Mouse (Mus musculus): Measurements from ENCODE around the gene Pcca. TPM values are rescaled to one million over a fixed set of nuclear protein-coding genes. Genes with fewer than 3 reads are reported as not detected.

Gene Pcca
- polyA plus RNA-seq, 1 experiment from 2014 or later: 31.2 TPM

DNA sequence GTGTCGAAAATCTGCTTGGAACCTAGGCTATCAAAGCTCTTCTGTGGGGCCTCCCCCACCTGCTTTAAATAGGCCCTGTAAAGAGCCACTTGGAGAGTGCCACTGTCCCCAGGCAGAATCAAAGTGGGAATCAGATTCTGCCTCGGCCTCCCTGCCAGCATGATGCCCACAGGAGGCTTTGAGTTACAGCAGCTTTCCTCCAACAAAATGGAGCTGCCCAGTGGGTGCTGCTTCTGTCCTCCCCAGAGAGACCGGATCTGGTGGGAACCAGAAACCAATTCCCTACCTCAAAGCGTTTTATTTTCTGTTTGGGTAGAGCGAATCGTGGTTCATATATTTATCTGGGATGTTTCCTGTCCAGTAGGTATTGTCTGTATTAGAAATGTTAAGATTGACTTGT, 341.5 kb downstream of the Pcca start:
- no peaks in the 10 kb centered on the region for H3K9me3 ChIP-seq (ENCODE audit: control insufficient read depth, low read length)
- no peak overlapping the region for H3K27ac ChIP-seq (ENCODE audit: low read depth, low read length)
- no peak overlapping the region for H3K4me2 ChIP-seq
- no peak overlapping the region for H3K9ac ChIP-seq (ENCODE audit: low read length)
- no peaks in the 10 kb centered on the region for H3K36me3 ChIP-seq (ENCODE audit: control insufficient read depth, insufficient read depth, low read length)
- no peaks in the 10 kb centered on the region for H3K27me3 ChIP-seq (ENCODE audit: control insufficient read depth, insufficient read depth, low read length)
- ATAC-seq (ENCODE audit: low FRiP score) (peak; percentile 34; the same call in 1 of the 2 replicates), DNase-seq (ENCODE audit: low spot score, missing footprints) (peak; percentile 90)
- H3K4me3 ChIP-seq (ENCODE audit: low read depth, low read length): no peak overlapping the region
- H3K4me1 ChIP-seq (ENCODE audit: control insufficient read depth, insufficient read depth, low read length): no peaks in the 10 kb centered on the region; the same call in 1 of the 2 replicates
- 38% methylated on average over 6 of the region's 6 CpGs for WGBS

DNA sequence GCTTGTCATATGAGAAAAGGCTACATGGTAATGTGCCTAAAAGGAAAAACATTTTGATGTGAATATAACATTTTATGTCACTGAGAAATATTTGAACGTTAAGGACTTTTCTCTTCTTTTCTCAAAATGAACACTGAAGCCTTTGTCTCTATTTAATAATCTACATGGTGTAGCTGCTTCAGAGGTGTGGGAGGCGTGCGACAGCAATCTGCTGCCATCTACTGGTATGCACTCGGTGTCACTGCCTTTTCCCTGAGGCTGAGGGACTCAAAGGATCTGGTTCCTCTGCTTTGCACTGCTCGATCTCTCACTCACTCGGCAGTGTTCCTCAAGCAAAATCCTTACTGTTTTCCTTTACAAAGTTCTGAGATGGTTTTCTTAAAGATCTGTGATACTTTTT, 342.0 kb downstream of the Pcca start:
- peak; percentile 94 for DNase-seq (ENCODE audit: low spot score, missing footprints)
- H3K4me2 ChIP-seq: no peak overlapping the region
- no peak overlapping the region for H3K4me3 ChIP-seq (ENCODE audit: low read depth, low read length)
- WGBS: under 1% methylated on average over 6 of the region's 6 CpGs
- peak; percentile 92 for ATAC-seq (ENCODE audit: low FRiP score)
- no peaks in the 10 kb centered on the region; the same call in 1 of the 2 replicates for H3K4me1 ChIP-seq (ENCODE audit: control insufficient read depth, insufficient read depth, low read length)
- H3K27ac ChIP-seq (ENCODE audit: low read depth, low read length): no peak overlapping the region
- H3K9me3 ChIP-seq (ENCODE audit: control insufficient read depth, low read length): no peaks in the 10 kb centered on the region
- H3K36me3 ChIP-seq (ENCODE audit: control insufficient read depth, insufficient read depth, low read length): no peaks in the 10 kb centered on the region
- H3K9ac ChIP-seq (ENCODE audit: low read length): no peak overlapping the region
- no peaks in the 10 kb centered on the region for H3K27me3 ChIP-seq (ENCODE audit: control insufficient read depth, insufficient read depth, low read length)

DNA sequence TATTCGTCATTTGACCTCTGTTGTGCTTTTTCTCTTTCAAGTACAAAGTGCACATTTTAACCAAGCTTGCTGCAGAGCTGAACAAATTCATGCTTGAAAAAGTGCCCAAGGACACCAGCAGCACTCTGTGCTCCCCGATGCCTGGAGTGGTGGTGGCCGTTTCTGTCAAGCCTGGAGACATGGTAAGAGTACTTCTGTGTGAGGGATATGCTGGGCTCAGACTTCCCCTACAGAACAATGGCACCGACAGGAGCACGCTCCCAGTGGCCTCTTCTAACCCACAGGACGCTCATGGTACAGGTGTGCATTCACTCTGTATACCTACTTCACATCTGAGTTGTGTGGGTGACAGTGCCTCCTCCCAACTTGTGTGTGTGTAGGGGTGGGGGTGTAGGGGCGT, 342.6 kb downstream of the Pcca start:
- Histone ChIP-seq H3K27ac (ENCODE audit: low read depth, low read length) (no peak overlapping the region), H3K36me3 (ENCODE audit: control insufficient read depth, insufficient read depth, low read length) (no peaks in the 10 kb centered on the region), H3K4me1 (ENCODE audit: control insufficient read depth, insufficient read depth, low read length) (peaks cover 1% of the 10 kb centered on the region; the same call in 1 of the 2 replicates), H3K9me3 (ENCODE audit: control insufficient read depth, low read length) (no peaks in the 10 kb centered on the region), H3K4me3 (ENCODE audit: low read depth, low read length) (no peak overlapping the region), H3K9ac (ENCODE audit: low read length) (no peak overlapping the region), H3K4me2 (no peak overlapping the region), H3K27me3 (ENCODE audit: control insufficient read depth, insufficient read depth, low read length) (no peaks in the 10 kb centered on the region)
- ATAC-seq (ENCODE audit: low FRiP score) (no peak), DNase-seq (ENCODE audit: low spot score, missing footprints) (no peak)
- WGBS: 69% methylated on average over 7 of the region's 7 CpGs

DNA sequence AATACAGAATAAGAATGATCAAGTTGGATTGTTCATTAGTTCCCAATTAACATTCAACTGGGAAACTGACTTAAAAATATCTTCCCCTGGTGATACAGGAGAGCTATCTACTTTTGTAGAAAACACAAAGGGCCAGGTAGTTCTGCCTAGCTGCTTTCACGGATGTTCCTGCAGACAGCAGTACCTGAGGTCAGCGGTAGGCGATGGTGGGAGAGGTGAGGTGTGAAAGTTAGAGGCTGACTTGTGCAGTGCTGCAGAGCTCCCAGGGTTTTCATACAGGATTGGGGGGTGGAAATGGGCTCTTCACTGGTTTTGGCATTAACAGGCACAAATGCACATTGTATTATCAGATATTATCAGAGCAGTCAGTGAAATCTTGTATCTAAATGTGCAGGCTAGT, 343.7 kb downstream of the Pcca start:
- Histone ChIP-seq H3K9ac (ENCODE audit: low read length) (no peak overlapping the region), H3K4me2 (no peak overlapping the region), H3K9me3 (ENCODE audit: control insufficient read depth, low read length) (no peaks in the 10 kb centered on the region), H3K4me1 (ENCODE audit: control insufficient read depth, insufficient read depth, low read length) (peaks cover 9% of the 10 kb centered on the region; the same call in 1 of the 2 replicates), H3K27me3 (ENCODE audit: control insufficient read depth, insufficient read depth, low read length) (no peaks in the 10 kb centered on the region), H3K27ac (ENCODE audit: low read depth, low read length) (no peak overlapping the region), H3K36me3 (ENCODE audit: control insufficient read depth, insufficient read depth, low read length) (no peaks in the 10 kb centered on the region), H3K4me3 (ENCODE audit: low read depth, low read length) (no peak overlapping the region)
- DNase-seq (ENCODE audit: low spot score, missing footprints): no peak
- WGBS: 83% methylated on average over 3 of the region's 3 CpGs
- ATAC-seq (ENCODE audit: low FRiP score): no peak

DNA sequence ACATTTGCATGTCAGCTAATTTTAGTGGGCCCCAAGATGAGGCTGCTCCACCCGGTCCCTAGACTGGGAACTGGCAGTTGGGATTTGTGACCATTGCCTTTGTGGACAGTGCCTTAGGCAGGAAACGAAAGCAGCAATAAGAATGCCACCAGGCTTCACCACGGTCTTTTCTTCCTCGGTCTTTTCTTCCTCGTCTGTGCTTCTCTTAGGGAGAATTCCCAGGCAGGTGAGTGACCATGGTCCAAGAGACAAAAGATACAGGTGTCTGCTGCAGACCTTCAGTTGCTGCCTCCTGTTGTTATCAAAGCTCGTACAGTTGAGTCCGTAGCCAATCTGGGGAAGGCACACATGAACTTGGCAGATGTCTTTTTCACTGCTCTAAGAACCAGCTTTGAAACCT, 346.2 kb downstream of the Pcca start:
- Histone ChIP-seq H3K27ac (ENCODE audit: low read depth, low read length) (no peak overlapping the region), H3K4me1 (ENCODE audit: control insufficient read depth, insufficient read depth, low read length) (peaks cover 21% of the 10 kb centered on the region), H3K4me2 (no peak overlapping the region), H3K27me3 (ENCODE audit: control insufficient read depth, insufficient read depth, low read length) (no peaks in the 10 kb centered on the region), H3K4me3 (ENCODE audit: low read depth, low read length) (no peak overlapping the region), H3K9ac (ENCODE audit: low read length) (no peak overlapping the region), H3K9me3 (ENCODE audit: control insufficient read depth, low read length) (no peaks in the 10 kb centered on the region), H3K36me3 (ENCODE audit: control insufficient read depth, insufficient read depth, low read length) (no peaks in the 10 kb centered on the region)
- ATAC-seq (ENCODE audit: low FRiP score) (no peak), DNase-seq (ENCODE audit: low spot score, missing footprints) (no peak)
- WGBS: 80% methylated on average over 7 of the region's 7 CpGs

DNA sequence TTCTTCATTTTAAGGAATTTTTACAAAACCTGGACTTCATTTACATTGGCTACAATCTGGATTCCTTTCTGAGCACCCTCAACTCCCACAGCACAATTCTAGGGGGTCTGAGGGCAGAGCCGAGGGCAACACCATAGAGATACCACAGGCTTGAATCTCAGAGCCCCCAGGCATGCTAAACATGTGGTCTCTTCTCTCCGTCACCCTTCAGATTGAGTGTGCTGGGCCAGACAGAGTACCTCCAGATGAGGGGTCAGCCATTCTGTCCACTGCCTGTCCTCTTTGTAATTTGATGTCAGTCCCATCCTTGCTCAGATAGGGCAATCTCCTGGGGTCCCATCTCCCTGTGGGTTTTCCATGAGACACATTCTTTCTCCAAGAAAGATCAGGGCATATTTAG, 347.6 kb downstream of the Pcca start:
- Histone ChIP-seq H3K4me2 (no peak overlapping the region), H3K36me3 (ENCODE audit: control insufficient read depth, insufficient read depth, low read length) (no peaks in the 10 kb centered on the region), H3K4me3 (ENCODE audit: low read depth, low read length) (no peak overlapping the region), H3K9me3 (ENCODE audit: control insufficient read depth, low read length) (no peaks in the 10 kb centered on the region), H3K27ac (ENCODE audit: low read depth, low read length) (no peak overlapping the region), H3K4me1 (ENCODE audit: control insufficient read depth, insufficient read depth, low read length) (peaks cover 21% of the 10 kb centered on the region), H3K27me3 (ENCODE audit: control insufficient read depth, insufficient read depth, low read length) (no peaks in the 10 kb centered on the region), H3K9ac (ENCODE audit: low read length) (no peak overlapping the region)
- WGBS: 51% methylated on average over 2 of the region's 2 CpGs
- ATAC-seq (ENCODE audit: low FRiP score): peak; percentile 12; the same call in 1 of the 2 replicates
- no peak for DNase-seq (ENCODE audit: low spot score, missing footprints)

DNA sequence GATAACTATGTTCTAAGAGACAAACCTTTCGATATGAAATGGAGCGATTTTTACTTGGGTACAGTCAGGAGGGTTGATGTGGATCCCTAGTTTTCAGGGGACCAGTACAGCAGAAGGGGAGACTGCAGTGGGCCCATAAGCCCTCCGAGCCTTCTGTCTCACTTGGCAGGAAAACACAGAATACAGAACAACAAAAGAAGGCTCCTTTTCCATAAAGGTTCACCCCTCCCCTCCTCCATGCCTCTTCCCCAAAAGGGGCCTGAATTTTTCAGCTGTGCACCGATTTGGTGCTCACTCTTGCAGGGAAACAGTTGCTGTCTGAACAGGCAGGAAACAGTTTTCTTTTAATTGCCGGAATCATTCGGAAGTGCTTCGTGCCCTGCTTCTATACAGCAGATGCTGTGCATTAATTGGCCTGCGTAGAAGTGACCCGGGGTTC, 348.1 kb downstream of the Pcca start:
- DNase-seq (ENCODE audit: low spot score, missing footprints): peak; percentile 85
- ATAC-seq (ENCODE audit: low FRiP score): no peak

DNA sequence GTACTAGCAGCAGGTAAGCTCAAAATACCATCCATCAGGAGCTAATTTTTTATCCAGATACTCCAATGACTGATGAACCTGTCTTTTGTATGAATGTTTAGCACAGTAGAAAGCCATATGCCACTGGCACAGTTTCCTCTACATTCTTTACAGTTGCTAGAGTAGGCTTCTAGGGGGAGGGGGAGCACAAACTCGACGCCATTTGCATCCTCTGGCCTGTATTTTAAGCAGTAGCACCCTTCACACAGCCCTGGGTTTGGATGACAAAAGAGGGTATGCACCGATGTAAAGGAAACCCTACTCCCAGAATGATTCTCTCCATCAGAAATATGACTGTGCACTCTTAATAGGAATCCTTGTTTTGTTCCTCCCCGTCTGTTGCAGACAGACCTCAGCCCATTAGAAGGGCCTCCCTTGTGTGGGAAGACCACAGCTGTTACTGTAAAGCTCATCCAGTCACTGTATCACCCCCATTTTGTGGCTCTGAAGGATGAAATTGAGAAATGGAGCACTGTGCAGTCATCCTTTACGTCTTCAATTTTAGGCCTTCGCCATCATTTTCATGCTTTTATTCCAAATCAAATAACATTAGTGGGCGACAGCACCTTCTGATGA, 348.8 kb downstream of the Pcca start:
- Histone ChIP-seq H3K9ac (ENCODE audit: low read length) (no peak overlapping the region), H3K4me1 (ENCODE audit: control insufficient read depth, insufficient read depth, low read length) (peaks cover 21% of the 10 kb centered on the region), H3K9me3 (ENCODE audit: control insufficient read depth, low read length) (no peaks in the 10 kb centered on the region), H3K4me3 (ENCODE audit: low read depth, low read length) (no peak overlapping the region), H3K4me2 (no peak overlapping the region), H3K27me3 (ENCODE audit: control insufficient read depth, insufficient read depth, low read length) (no peaks in the 10 kb centered on the region), H3K36me3 (ENCODE audit: control insufficient read depth, insufficient read depth, low read length) (no peaks in the 10 kb centered on the region), H3K27ac (ENCODE audit: low read depth, low read length) (no peak overlapping the region)
- DNase-seq (ENCODE audit: low spot score, missing footprints) (no peak), ATAC-seq (ENCODE audit: low FRiP score) (peak; percentile 47; the same call in 1 of the 2 replicates)
- WGBS: 76% methylated on average over 7 of the region's 7 CpGs

More for the DNA sequence above, 348.1 kb downstream of the Pcca start:
- no peaks in the 10 kb centered on the region for H3K9me3 ChIP-seq (ENCODE audit: control insufficient read depth, low read length)
- H3K27ac ChIP-seq (ENCODE audit: low read depth, low read length): no peak overlapping the region
- peaks cover 21% of the 10 kb centered on the region for H3K4me1 ChIP-seq (ENCODE audit: control insufficient read depth, insufficient read depth, low read length)
- no peak overlapping the region for H3K4me3 ChIP-seq (ENCODE audit: low read depth, low read length)
- no peak overlapping the region for H3K9ac ChIP-seq (ENCODE audit: low read length)
- 60% methylated on average over 9 of the region's 9 CpGs for WGBS
- no peaks in the 10 kb centered on the region for H3K36me3 ChIP-seq (ENCODE audit: control insufficient read depth, insufficient read depth, low read length)
- H3K27me3 ChIP-seq (ENCODE audit: control insufficient read depth, insufficient read depth, low read length): no peaks in the 10 kb centered on the region
- H3K4me2 ChIP-seq: no peak overlapping the region

DNA sequence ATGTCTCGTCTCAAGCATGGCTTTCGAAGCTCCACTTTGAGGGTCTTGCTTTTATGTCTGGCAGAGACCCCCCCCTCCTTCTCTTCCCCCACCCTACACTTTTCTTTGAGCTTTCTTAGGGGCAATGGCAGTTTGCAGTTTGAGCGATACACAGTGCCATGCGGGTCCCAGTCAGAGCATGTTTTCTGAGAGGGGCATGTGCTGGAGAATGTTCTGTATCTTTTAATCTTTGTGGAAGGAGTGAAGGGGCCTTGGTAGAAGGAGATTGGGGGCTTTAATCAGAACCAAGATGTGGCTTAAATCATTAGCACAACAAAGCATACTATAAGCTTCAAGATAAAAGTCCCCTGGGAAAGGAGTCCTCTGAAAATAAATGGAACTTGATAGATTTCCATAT, 349.3 kb downstream of the Pcca start:
- Histone ChIP-seq H3K4me2 (no peak overlapping the region), H3K27ac (ENCODE audit: low read depth, low read length) (no peak overlapping the region), H3K36me3 (ENCODE audit: control insufficient read depth, insufficient read depth, low read length) (no peaks in the 10 kb centered on the region), H3K4me3 (ENCODE audit: low read depth, low read length) (no peak overlapping the region), H3K4me1 (ENCODE audit: control insufficient read depth, insufficient read depth, low read length) (peaks cover 21% of the 10 kb centered on the region), H3K9me3 (ENCODE audit: control insufficient read depth, low read length) (no peaks in the 10 kb centered on the region), H3K9ac (ENCODE audit: low read length) (no peak overlapping the region), H3K27me3 (ENCODE audit: control insufficient read depth, insufficient read depth, low read length) (no peaks in the 10 kb centered on the region)
- DNase-seq (ENCODE audit: low spot score, missing footprints) (no peak), ATAC-seq (ENCODE audit: low FRiP score) (peak; percentile 43)
- 57% methylated on average over 4 of the region's 4 CpGs for WGBS
